Mouse (Mus musculus) stomach, postnatal 0 days (tissue): ENCODE data around the gene Amh. TPM values are rescaled to one million over a fixed set of nuclear protein-coding genes. Genes with fewer than 3 reads are reported as not detected.
A peak's percentile ranks its signal among the peaks of the same experiment; 100 is the strongest.

Experiments used
- ATAC-seq: fragments of 200-750 bp; cut with Nextera tagmentation; 2 replicates; pipeline ENCODE4 v1.8.0; 2017; ENCODE audit not compliant: low FRiP score, low TSS enrichment
- DNase-seq: peaks from one replicate; pipeline ENCODE4 v3.0.0-alpha.2; 2016; ENCODE audit warnings: low spot score
- H3K27ac ChIP-seq: fragments of 300-500 bp; sonication (generic); replicated peaks from 2 replicates; pipeline ENCODE4 v1.5.1; 2014; ENCODE audit warnings: mild to moderate bottlenecking, control low read depth
- H3K27me3 ChIP-seq: fragments of 300-500 bp; sonication (generic); 2 replicates; pipeline ENCODE4 v1.6.1; 2014; ENCODE audit warnings: low read length; ENCODE audit not compliant: control insufficient read depth, insufficient read depth
- H3K36me3 ChIP-seq: fragments of 300-500 bp; sonication (generic); 2 replicates; pipeline ENCODE4 v1.6.1; 2014; ENCODE audit warnings: low read length, mixed read lengths; ENCODE audit not compliant: control insufficient read depth, insufficient read depth
- H3K4me1 ChIP-seq: fragments of 300-500 bp; sonication (generic); replicated peaks from 2 replicates; pipeline ENCODE4 v1.6.1; 2014; ENCODE audit warnings: antibody characterized with exemption; ENCODE audit not compliant: control insufficient read depth, insufficient read depth
- H3K4me2 ChIP-seq: fragments of 300-500 bp; sonication (generic); replicated peaks from 2 replicates; pipeline ENCODE4 v1.6.1; 2014; ENCODE audit warnings: low read depth, mild to moderate bottlenecking, control low read depth, moderate library complexity
- H3K4me3 ChIP-seq: fragments of 300-500 bp; sonication (generic); 2 replicates; pipeline ENCODE4 v1.5.1; 2014; ENCODE audit warnings: low read depth, low read length, control low read depth
- H3K9ac ChIP-seq: fragments of 300-500 bp; sonication (generic); 2 replicates; pipeline ENCODE4 v1.6.1; 2014; ENCODE audit warnings: mild to moderate bottlenecking, low read length, control low read depth, mixed read lengths
- H3K9me3 ChIP-seq: fragments of 300-500 bp; sonication (generic); 2 replicates; pipeline ENCODE4 v1.6.1; 2016; ENCODE audit warnings: low read length; ENCODE audit not compliant: control insufficient read depth
- CTCF ChIP-seq: IDR thresholded peaks from 2 replicates; pipeline ENCODE4 v1.5.1; 2016; ENCODE audit warnings: antibody characterized with exemption, low read depth, mild to moderate bottlenecking, moderate library complexity
- EP300 ChIP-seq: optimal IDR thresholded peaks from 2 replicates; pipeline ENCODE3; 2016; ENCODE audit warnings: antibody characterized with exemption
- WGBS: fragments of 180-500 bp; shearing (Covaris S2); extraction: QIAGEN DNeasy Blood & Tissue Kit; methylation state at CpG from one replicate; pipeline ENCODE4 v1.1.7; 2014; 5-methylcytosine and 5-hydroxymethylcytosine counted together
- polyA plus RNA-seq: library from polyadenylated mRNA; unstranded; fragments of >200 nt; fragmentation: Nextera tagmentation; extraction: Ambion mirVana; gene quantifications from 2 replicates; pipeline ENCODE4 v1.2.1, GENCODE M21; 2015

The Amh gene
- polyA plus RNA-seq, 1 experiment from 2014 or later = 6.8 TPM

DNA sequence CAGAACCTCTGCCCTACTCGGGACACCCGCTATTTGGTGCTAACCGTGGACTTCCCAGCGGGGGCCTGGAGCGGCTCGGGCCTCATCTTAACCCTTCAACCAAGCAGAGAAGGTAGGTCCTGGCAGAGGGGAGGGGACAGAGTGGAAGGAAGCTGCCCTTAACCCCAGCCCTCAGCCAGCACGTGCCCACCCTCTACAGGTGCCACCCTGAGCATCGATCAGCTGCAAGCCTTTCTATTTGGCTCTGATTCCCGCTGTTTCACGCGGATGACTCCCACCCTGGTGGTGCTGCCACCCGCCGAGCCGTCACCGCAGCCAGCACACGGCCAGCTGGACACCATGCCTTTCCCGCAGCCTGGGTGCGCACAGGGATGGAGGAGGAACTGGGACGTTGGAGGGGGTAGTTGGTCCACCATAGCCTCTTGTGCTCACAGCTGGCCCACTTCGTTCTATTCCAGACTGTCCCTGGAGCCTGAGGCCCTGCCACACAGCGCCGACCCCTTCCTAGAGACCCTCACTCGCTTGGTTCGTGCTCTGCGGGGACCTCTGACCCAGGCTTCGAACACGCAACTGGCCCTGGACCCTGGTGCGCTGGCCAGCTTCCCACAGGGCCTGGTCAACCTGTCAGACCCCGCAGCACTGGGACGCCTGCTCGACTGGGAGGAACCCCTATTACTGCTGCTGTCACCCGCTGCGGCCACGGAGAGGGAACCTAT is 1.5 kb downstream of the Amh start:
- H3K36me3 ChIP-seq = peaks cover 26% of the 10 kb centered on the region
- ATAC-seq (no peak), DNase-seq (no peak)
- TF ChIP-seq EP300 (no peak), CTCF (no peak)
- no peaks in the 10 kb centered on the region for H3K4me1 ChIP-seq
- 49% methylated on average over 31 of the region's 34 CpGs for WGBS
- H3K9ac ChIP-seq = peak overlapping the region; percentile 58
- H3K4me3 ChIP-seq = peak overlapping the region; percentile 43
- H3K27me3 ChIP-seq = no peaks in the 10 kb centered on the region
- H3K4me2 ChIP-seq = peak overlapping the region; percentile 88
- H3K9me3 ChIP-seq = no peaks in the 10 kb centered on the region
- H3K27ac ChIP-seq = 0 out of 2 replicates have a peak overlapping the region, but pooled peaks have one; percentile 49

GRCm38 (mm10) chr10:80807057-80807627 is 2.1 kb downstream of the Amh start:
- H3K4me2 ChIP-seq = peak overlapping the region; percentile 88
- peaks cover 21% of the 10 kb centered on the region for H3K36me3 ChIP-seq
- ATAC-seq = peak; percentile 54
- peak overlapping the region; percentile 43 for H3K4me3 ChIP-seq
- WGBS = 1% methylated on average over 52 of the region's 58 CpGs
- H3K9ac ChIP-seq = peak overlapping the region; percentile 58
- no peaks in the 10 kb centered on the region for H3K4me1 ChIP-seq
- DNase-seq = peak; percentile 69
- no peaks in the 10 kb centered on the region for H3K27me3 ChIP-seq
- H3K27ac ChIP-seq = peak overlapping the region; percentile 49; the same call in 1 of the 2 replicates
- TF ChIP-seq CTCF = 0 out of 2 replicates have a peak, but pooled peaks have one; percentile 10
- TF ChIP-seq EP300 = no peak
- no peaks in the 10 kb centered on the region for H3K9me3 ChIP-seq

- Histone ChIP-seq H3K36me3 (peaks cover 10% of the 10 kb centered on the region), H3K27me3 (no peaks in the 10 kb centered on the region), H3K4me2 (peak overlapping the region; percentile 21; the same call in 1 of the 2 replicates), H3K9ac (no peak overlapping the region; the same call in 1 of the 2 replicates), H3K4me3 (no peak overlapping the region), H3K9me3 (no peaks in the 10 kb centered on the region), H3K4me1 (no peaks in the 10 kb centered on the region), H3K27ac (no peak overlapping the region)
- ATAC-seq (no peak), DNase-seq (no peak)
- 29% methylated on average over 40 of the region's 40 CpGs for WGBS
- no peak for TF ChIP-seq EP300
- TF ChIP-seq CTCF = no peak
These were observed 3.3 kb downstream of the Amh start for GRCm38 (mm10) chr10:80808099-80808984.

DNA sequence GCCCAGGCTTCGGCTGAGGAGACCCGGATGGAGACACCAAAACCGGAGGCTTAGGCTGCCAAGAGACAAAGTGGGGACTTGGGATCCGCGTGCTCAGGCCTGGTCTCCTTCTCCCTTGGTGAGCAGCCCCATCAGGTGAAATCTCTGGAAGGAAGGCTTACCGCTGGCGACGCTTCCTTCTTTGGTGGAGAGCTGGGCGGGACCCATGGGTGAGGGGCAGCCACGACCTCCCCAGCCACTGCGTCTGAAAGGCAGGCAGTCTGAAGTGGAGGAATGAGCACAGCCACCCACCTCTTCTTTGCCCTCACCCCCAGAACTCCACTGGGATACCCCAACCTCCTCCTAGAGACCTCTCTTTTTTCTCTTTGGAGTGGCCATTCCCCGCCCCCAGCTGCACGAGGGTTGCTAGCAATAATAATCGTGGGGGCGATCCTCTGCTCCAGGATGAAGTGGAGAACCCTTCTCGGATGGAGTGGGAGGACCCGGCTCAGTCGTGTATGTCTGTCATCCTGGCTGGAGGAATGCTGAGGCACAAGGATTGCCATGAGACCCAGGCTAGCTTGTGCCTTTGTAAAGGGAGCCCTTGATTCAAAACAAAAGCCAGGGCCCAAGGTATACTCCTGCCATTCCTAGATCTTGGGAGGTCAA is 4.1 kb downstream of the Amh start:
- H3K4me2 ChIP-seq = peak overlapping the region; percentile 21; the same call in 1 of the 2 replicates
- no peak overlapping the region for H3K4me3 ChIP-seq
- ATAC-seq (no peak), DNase-seq (no peak)
- H3K9ac ChIP-seq = no peak overlapping the region; the same call in 1 of the 2 replicates
- 11% methylated on average over 13 of the region's 18 CpGs for WGBS
- no peaks in the 10 kb centered on the region for H3K9me3 ChIP-seq
- H3K36me3 ChIP-seq = 0 out of 2 replicates have a peak, but pooled peaks cover 3% of the 10 kb centered on the region
- H3K27me3 ChIP-seq = no peaks in the 10 kb centered on the region
- no peak overlapping the region for H3K27ac ChIP-seq
- no peak for TF ChIP-seq CTCF
- TF ChIP-seq EP300 = no peak
- H3K4me1 ChIP-seq = no peaks in the 10 kb centered on the region

- no peaks in the 10 kb centered on the region for H3K27me3 ChIP-seq
- no peak for DNase-seq
- H3K4me2 ChIP-seq = no peak overlapping the region
These were observed 5.0 kb downstream of the Amh start for GRCm38 (mm10) chr10:80810084-80810483.

More at GRCm38 (mm10) chr10:80810084-80810483, 5.0 kb downstream of the Amh start:
- no peak for ATAC-seq
- TF ChIP-seq EP300 = no peak
- TF ChIP-seq CTCF = no peak
- Histone ChIP-seq H3K36me3 (no peaks in the 10 kb centered on the region), H3K27ac (no peak overlapping the region), H3K4me3 (no peak overlapping the region), H3K9me3 (no peaks in the 10 kb centered on the region), H3K9ac (no peak overlapping the region), H3K4me1 (no peaks in the 10 kb centered on the region)
- 13% methylated on average over 19 of the region's 20 CpGs for WGBS
